Mouse (Mus musculus): Measurements from ENCODE around the gene Fstl4. TPM values are rescaled to one million over a fixed set of nuclear protein-coding genes. Genes with fewer than 3 reads are reported as not detected.

Gene Fstl4
- polyA plus RNA-seq, 1 experiment from 2014 or later, result 8.5 TPM

DNA sequence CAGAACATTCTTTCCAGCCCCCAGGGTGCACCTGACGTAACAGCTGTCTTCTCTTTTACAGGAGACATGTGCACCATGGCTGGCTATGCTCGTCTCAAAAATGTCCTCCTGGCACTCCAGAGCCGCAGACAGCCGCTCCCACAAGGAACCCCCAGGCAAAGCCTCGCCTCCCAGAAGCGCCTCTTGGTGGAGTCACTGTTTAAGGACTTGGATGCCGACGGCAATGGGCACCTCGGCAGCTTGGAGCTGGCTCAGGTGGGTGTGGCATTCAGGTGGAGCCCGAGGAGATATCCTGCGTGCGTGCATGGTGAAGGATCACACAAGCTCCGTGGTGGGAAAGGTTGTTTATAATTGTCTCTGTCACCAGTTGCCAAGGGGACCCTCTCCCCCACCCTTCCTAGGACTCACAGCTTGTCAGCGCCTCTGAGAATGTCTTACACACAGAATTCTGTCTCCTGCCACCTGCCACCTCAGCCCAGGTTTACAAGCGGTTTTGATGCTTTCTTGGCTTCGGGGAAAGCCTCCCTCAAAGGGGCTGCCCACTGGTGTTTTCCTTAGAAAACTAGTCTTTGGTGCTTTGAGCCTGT, 304.1 kb downstream of the Fstl4 start:
- Histone ChIP-seq H3K4me3 (ENCODE audit: low read depth, low read length) (no peak overlapping the region), H3K9ac (no peak overlapping the region), H3K4me2 (no peak overlapping the region), H3K9me3 (ENCODE audit: low read depth, low read length) (no peaks in the 10 kb centered on the region), H3K27me3 (ENCODE audit: insufficient read depth, low read length) (no peaks in the 10 kb centered on the region), H3K4me1 (ENCODE audit: insufficient read depth) (no peaks in the 10 kb centered on the region), H3K36me3 (ENCODE audit: insufficient read depth) (no peaks in the 10 kb centered on the region), H3K27ac (ENCODE audit: low read depth) (no peak overlapping the region)
- WGBS, result 47% methylated on average over 16 of the region's 16 CpGs
- ATAC-seq (ENCODE audit: insufficient read depth) (no peak), DNase-seq (no peak)
- TF ChIP-seq CTCF (IDR thresholded peaks at IDR 0.05; ENCODE audit: low read depth), result no peak

- no peak overlapping the region for H3K27ac ChIP-seq (ENCODE audit: low read depth)
- no peak overlapping the region for H3K4me2 ChIP-seq
- H3K27me3 ChIP-seq (ENCODE audit: insufficient read depth, low read length), result no peaks in the 10 kb centered on the region
- DNase-seq (no peak), ATAC-seq (ENCODE audit: insufficient read depth) (no peak)
- no peak overlapping the region for H3K4me3 ChIP-seq (ENCODE audit: low read depth, low read length)
- no peaks in the 10 kb centered on the region for H3K36me3 ChIP-seq (ENCODE audit: insufficient read depth)
- H3K9ac ChIP-seq, result no peak overlapping the region
- 62% methylated on average over 6 of the region's 6 CpGs for WGBS
- TF ChIP-seq CTCF (IDR thresholded peaks at IDR 0.05; ENCODE audit: low read depth), result no peak
- H3K9me3 ChIP-seq (ENCODE audit: low read depth, low read length), result no peaks in the 10 kb centered on the region
- no peaks in the 10 kb centered on the region for H3K4me1 ChIP-seq (ENCODE audit: insufficient read depth)
Observed at GRCm38 (mm10) chr11:53069751-53070150, 305.3 kb downstream of the Fstl4 start.

DNA sequence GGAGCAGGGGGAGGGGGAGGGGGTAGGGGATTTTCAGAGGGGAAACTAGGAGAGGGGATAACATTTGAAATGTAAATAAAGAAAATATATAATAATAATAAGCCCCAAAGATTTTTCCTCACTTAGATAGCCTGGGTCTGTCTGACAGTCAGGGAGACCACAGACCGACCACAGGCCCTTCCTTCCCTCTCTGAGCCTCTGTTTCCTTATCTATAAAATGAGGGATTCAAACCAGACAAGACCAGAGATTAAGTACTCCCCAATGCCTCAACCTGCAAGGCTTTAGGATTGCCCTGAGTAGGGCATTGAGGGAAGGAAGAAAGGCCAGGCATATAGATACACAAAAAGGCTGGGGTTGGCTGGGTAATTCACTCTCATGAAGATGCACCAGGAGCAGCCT, 307.2 kb downstream of the Fstl4 start:
- Histone ChIP-seq H3K4me3 (ENCODE audit: low read depth, low read length) (no peak overlapping the region), H3K9ac (no peak overlapping the region), H3K27me3 (ENCODE audit: insufficient read depth, low read length) (no peaks in the 10 kb centered on the region), H3K27ac (ENCODE audit: low read depth) (no peak overlapping the region), H3K9me3 (ENCODE audit: low read depth, low read length) (no peaks in the 10 kb centered on the region), H3K36me3 (ENCODE audit: insufficient read depth) (no peaks in the 10 kb centered on the region), H3K4me2 (no peak overlapping the region), H3K4me1 (ENCODE audit: insufficient read depth) (no peaks in the 10 kb centered on the region)
- ATAC-seq (ENCODE audit: insufficient read depth) (no peak), DNase-seq (no peak)
- no peak for TF ChIP-seq CTCF (IDR thresholded peaks at IDR 0.05; ENCODE audit: low read depth)
- 84% methylated on average over 1 of the region's 1 CpGs for WGBS

DNA sequence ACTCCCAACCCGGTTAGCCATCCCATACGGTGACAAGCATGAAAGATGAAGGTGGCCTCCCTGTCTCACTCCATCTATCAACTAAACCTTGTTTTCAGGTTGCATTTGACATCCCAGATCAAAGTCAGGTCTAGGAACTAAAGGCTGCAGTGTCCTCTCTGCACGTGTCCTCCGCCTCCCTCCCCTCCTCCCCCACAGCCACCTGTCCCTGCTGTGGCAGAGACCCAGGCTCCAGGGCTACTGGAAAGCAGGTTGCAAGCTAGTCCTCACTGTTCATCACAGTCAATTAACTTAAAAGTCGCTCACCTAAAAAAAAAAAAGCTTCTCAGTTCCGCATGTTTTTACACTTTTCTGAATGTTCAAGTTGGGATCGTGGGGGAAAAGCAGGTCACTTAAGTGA, 313.2 kb downstream of the Fstl4 start:
- H3K36me3 ChIP-seq (ENCODE audit: insufficient read depth), result no peaks in the 10 kb centered on the region
- no peak overlapping the region for H3K4me3 ChIP-seq (ENCODE audit: low read depth, low read length)
- no peaks in the 10 kb centered on the region for H3K4me1 ChIP-seq (ENCODE audit: insufficient read depth)
- no peaks in the 10 kb centered on the region for H3K27me3 ChIP-seq (ENCODE audit: insufficient read depth, low read length)
- H3K9ac ChIP-seq, result no peak overlapping the region
- ATAC-seq (ENCODE audit: insufficient read depth) (no peak), DNase-seq (no peak)
- H3K9me3 ChIP-seq (ENCODE audit: low read depth, low read length), result no peaks in the 10 kb centered on the region
- H3K4me2 ChIP-seq, result no peak overlapping the region
- WGBS, result 69% methylated on average over 7 of the region's 7 CpGs
- H3K27ac ChIP-seq (ENCODE audit: low read depth), result no peak overlapping the region
- no peak for TF ChIP-seq CTCF (IDR thresholded peaks at IDR 0.05; ENCODE audit: low read depth)

- Histone ChIP-seq H3K9ac (no peak overlapping the region), H3K4me1 (ENCODE audit: insufficient read depth) (no peaks in the 10 kb centered on the region), H3K4me3 (ENCODE audit: low read depth, low read length) (no peak overlapping the region), H3K4me2 (no peak overlapping the region), H3K27ac (ENCODE audit: low read depth) (no peak overlapping the region), H3K9me3 (ENCODE audit: low read depth, low read length) (no peaks in the 10 kb centered on the region), H3K27me3 (ENCODE audit: insufficient read depth, low read length) (no peaks in the 10 kb centered on the region), H3K36me3 (ENCODE audit: insufficient read depth) (no peaks in the 10 kb centered on the region)
- DNase-seq (no peak), ATAC-seq (ENCODE audit: insufficient read depth) (no peak)
- peak; percentile 37 for TF ChIP-seq CTCF (IDR thresholded peaks at IDR 0.05; ENCODE audit: low read depth)
- WGBS, result 65% methylated on average over 7 of the region's 7 CpGs
Observed at GRCm38 (mm10) chr11:53078419-53079334, 314.2 kb downstream of the Fstl4 start.

- Histone ChIP-seq H3K4me1 (ENCODE audit: insufficient read depth) (peaks cover 5% of the 10 kb centered on the region; the same call in 1 of the 2 replicates), H3K4me2 (no peak overlapping the region), H3K9ac (no peak overlapping the region), H3K4me3 (ENCODE audit: low read depth, low read length) (no peak overlapping the region), H3K36me3 (ENCODE audit: insufficient read depth) (no peaks in the 10 kb centered on the region), H3K9me3 (ENCODE audit: low read depth, low read length) (no peaks in the 10 kb centered on the region), H3K27ac (ENCODE audit: low read depth) (no peak overlapping the region), H3K27me3 (ENCODE audit: insufficient read depth, low read length) (no peaks in the 10 kb centered on the region)
- 73% methylated on average over 6 of the region's 6 CpGs for WGBS
- no peak for ATAC-seq (ENCODE audit: insufficient read depth)
- DNase-seq, result no peak
- no peak for TF ChIP-seq CTCF (IDR thresholded peaks at IDR 0.05; ENCODE audit: low read depth)
Observed at GRCm38 (mm10) chr11:53081310-53081709, 316.9 kb downstream of the Fstl4 start.

- Histone ChIP-seq H3K27me3 (ENCODE audit: insufficient read depth, low read length) (no peaks in the 10 kb centered on the region), H3K9me3 (ENCODE audit: low read depth, low read length) (no peaks in the 10 kb centered on the region), H3K36me3 (ENCODE audit: insufficient read depth) (no peaks in the 10 kb centered on the region), H3K4me3 (ENCODE audit: low read depth, low read length) (no peak overlapping the region), H3K4me1 (ENCODE audit: insufficient read depth) (peaks cover 5% of the 10 kb centered on the region; the same call in 1 of the 2 replicates), H3K4me2 (no peak overlapping the region), H3K9ac (no peak overlapping the region), H3K27ac (ENCODE audit: low read depth) (no peak overlapping the region)
- peak; percentile 36 for TF ChIP-seq CTCF (IDR thresholded peaks at IDR 0.05; ENCODE audit: low read depth)
- ATAC-seq (ENCODE audit: insufficient read depth) (no peak), DNase-seq (peak; percentile 47)
- 64% methylated on average over 6 of the region's 6 CpGs for WGBS
Observed at GRCm38 (mm10) chr11:53085367-53085766, 320.9 kb downstream of the Fstl4 start.

Measured in lung, embryonic 14.5 days (tissue).